Mouse (Mus musculus) ES-E14 (cell line): ENCODE data around the gene Cabp1. TPM values are rescaled to one million over a fixed set of nuclear protein-coding genes. Genes with fewer than 3 reads are reported as not detected.

Source experiments
- DNase-seq: peaks from one replicate; pipeline ENCODE4 v3.0.0-alpha.2; 2013; ENCODE audit warnings: low read depth, low spot score
- H3K27ac ChIP-seq: 2 replicates; pipeline ENCODE4 v1.5.1; 2012; ENCODE audit warnings: low read depth, mild to moderate bottlenecking, low read length, moderate library complexity, mixed read lengths; ENCODE audit not compliant: poor library complexity, insufficient read depth, severe bottlenecking
- H3K36me3 ChIP-seq: 2 replicates; pipeline ENCODE4 v1.6.1; 2012; ENCODE audit warnings: mild to moderate bottlenecking, low read length, moderate library complexity, mixed read lengths; ENCODE audit not compliant: control insufficient read depth, poor library complexity, insufficient read depth, severe bottlenecking
- H3K4me1 ChIP-seq, 2 experiments: fragments of 150-350 bp in 1 of 2; sonication (generic) in 1 of 2; 2 replicates each; pipeline ENCODE4 v1.6.1; 2012; ENCODE audit warnings: low read length in 2 of 2, mild to moderate bottlenecking in 1 of 2, mixed read lengths in 1 of 2; ENCODE audit not compliant: control insufficient read depth in 2 of 2, insufficient read depth in 2 of 2, poor library complexity in 1 of 2
- H3K4me3 ChIP-seq, 2 experiments: fragments of 150-350 bp in 1 of 2; sonication (generic) in 1 of 2; 2 replicates each; pipeline ENCODE4 v1.5.1; 2012; ENCODE audit warnings: low read length in 2 of 2, low read depth in 1 of 2, mild to moderate bottlenecking in 1 of 2, mixed read lengths in 1 of 2; ENCODE audit not compliant: insufficient read depth in 1 of 2, poor library complexity in 1 of 2, severe bottlenecking in 1 of 2
- H3K9ac ChIP-seq: 2 replicates; pipeline ENCODE4 v1.6.1; 2012; ENCODE audit warnings: low read depth, mild to moderate bottlenecking, low read length, mixed read lengths; ENCODE audit not compliant: poor library complexity, insufficient read depth, severe bottlenecking
- H3K9me3 ChIP-seq: fragments of 150-350 bp; sonication (generic); 2 replicates; pipeline ENCODE4 v1.6.1; 2012; ENCODE audit warnings: low read depth, mild to moderate bottlenecking, low read length; ENCODE audit not compliant: control insufficient read depth, insufficient read depth
- CHD2 ChIP-seq: IDR thresholded peaks from 2 replicates; pipeline ENCODE4 v1.6.1; 2014; ENCODE audit warnings: mild to moderate bottlenecking, low read depth, low read length, inconsistent platforms
- HCFC1 ChIP-seq: IDR thresholded peaks from 2 replicates; pipeline ENCODE4 v1.6.1; 2012; ENCODE audit warnings: low read length, inconsistent platforms, borderline replicate concordance; ENCODE audit not compliant: insufficient read depth
- MAFK ChIP-seq: IDR thresholded peaks from 2 replicates; pipeline ENCODE4 v1.6.1; 2014; ENCODE audit warnings: mild to moderate bottlenecking, low read depth, low read length, inconsistent platforms; ENCODE audit not compliant: insufficient read depth
- ZC3H11A ChIP-seq: IDR thresholded peaks from 2 replicates; pipeline ENCODE4 v1.6.1; 2012; ENCODE audit warnings: low read depth, mild to moderate bottlenecking, inconsistent platforms, low read length, borderline replicate concordance
- ZNF384 ChIP-seq: IDR thresholded peaks from 2 replicates; pipeline ENCODE4 v1.6.1; 2012; ENCODE audit warnings: low read depth, low read length, inconsistent platforms
- in situ Hi-C, 2 experiments: fragments of 600-800 bp; cut with MboI; formaldehyde crosslinking; loops; one replicate each; pipeline ENCODE4 v1.15.1; 2025; ENCODE audit warnings: low sequenced_read_pairs in 2 of 2, inconsistent platforms in 1 of 2; ENCODE audit not compliant: unreplicated experiment in 2 of 2
- total RNA-seq: library from RNA; depleted of rRNA; stranded (reverse); fragments of 300-350 nt; gene quantifications from 2 replicates; pipeline ENCODE4 v1.2.3, GENCODE M21; 2012

Gene Cabp1
- total RNA-seq, 1 experiment, result 14.9 TPM

DNA sequence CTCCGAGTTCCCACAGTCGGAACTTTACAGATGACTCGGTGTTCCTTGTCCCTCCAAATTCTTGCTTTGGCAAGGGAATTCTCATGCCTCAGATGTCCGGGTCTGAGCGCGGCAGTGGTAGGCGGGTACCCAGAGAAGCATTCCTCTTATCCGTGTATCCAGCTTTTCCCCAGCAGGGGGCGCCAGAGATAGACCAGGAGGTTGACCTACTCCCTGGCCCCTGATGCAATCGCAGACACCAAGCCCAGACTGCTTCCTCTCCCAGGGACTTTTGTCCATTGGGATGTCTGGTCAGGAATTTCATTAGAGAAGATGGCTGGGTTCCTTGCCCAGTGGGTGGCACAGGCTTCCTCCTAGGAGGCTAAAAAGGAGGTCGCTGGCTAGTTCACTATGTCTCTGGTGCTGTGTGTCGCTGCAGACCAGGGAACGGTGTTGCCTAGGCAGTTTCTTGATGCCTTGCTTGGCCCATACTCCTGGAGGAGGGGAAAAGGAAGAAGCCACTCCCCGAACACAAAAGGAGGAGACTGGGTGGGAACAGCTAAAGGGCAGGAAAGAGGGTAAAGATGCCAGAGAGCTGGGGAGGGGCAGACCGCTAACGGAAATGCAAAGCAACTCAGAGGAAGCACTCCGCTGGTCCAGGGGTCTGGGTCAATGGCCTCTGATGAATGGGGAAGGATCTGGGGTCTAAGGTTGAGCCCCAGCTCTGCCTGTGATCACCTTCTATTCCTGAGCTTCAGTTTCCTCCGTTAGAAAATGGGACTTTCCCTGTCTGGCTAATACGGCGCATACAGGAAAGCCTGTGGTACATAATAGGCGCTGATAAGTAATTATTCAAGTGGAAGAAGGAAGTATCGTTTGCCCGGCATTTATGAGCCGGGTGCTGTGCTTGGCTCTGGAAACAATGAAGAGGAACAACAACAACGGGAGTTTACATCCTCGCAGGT is 6.7 kb downstream of the Cabp1 start:
- peak overlapping the region; percentile 36 to 60 for H3K4me3 ChIP-seq
- in situ Hi-C loops, result no loop called here
- peak overlapping the region; percentile 86 for H3K27ac ChIP-seq
- H3K4me1 ChIP-seq, result peaks cover 6 to 13% of the 10 kb centered on the region in 2 experiments
- no peaks in the 10 kb centered on the region for H3K36me3 ChIP-seq
- no peaks in the 10 kb centered on the region for H3K9me3 ChIP-seq
- DNase-seq, result peak; percentile 98
- TF ChIP-seq HCFC1, result 0 out of 2 replicates have a peak, but pooled peaks have one; percentile 15
- no peak for TF ChIP-seq ZNF384
- 0 out of 2 replicates have a peak, but pooled peaks have one; percentile 18 for TF ChIP-seq ZC3H11A
- peak overlapping the region; percentile 79 for H3K9ac ChIP-seq

DNA sequence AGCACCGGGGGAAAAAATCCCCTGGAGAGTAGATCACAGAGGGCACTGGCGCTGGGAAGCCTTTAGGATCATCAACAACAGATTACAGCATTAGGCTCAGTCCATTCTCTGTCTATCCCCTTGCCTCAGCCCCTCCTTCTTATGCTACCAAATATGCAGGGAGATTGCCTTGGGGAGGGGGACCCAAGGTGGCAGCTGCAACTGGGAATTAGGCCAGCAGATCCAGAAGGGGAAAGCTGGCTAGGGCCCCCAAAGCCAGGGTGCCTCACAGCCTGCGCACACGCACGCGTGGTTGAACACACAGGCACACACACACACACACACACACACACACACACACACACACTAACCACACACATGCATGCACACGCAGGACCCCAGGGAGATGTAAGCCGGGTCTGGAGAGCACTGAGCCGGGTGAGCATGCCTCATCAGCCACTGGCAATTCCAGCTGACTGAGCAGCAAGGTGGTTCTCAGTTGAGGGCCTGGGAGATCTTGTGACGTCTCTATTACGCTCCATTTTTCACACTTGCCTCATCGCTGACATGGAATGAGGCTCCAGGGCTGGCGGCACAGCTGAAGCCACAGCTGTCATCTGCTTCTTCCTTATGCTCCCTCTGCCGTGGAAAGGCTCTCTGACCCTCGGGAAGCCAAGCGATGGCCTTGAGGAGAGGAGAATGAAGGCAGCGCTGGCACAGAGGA is 7.7 kb downstream of the Cabp1 start:
- Histone ChIP-seq H3K4me1 (peaks cover 6 to 15% of the 10 kb centered on the region in 2 experiments), H3K9ac (peak overlapping the region; percentile 62), H3K4me3 (peak overlapping the region; percentile 19 to 55), H3K9me3 (no peaks in the 10 kb centered on the region), H3K27ac (no peak overlapping the region), H3K36me3 (no peaks in the 10 kb centered on the region)
- no peak for TF ChIP-seq MAFK
- TF ChIP-seq CHD2, result no peak
- TF ChIP-seq ZC3H11A, result no peak
- TF ChIP-seq ZNF384, result no peak
- no peak for TF ChIP-seq HCFC1
- DNase-seq, result no peak
- in situ Hi-C loops, result no loop called here

GRCm38 (mm10) chr5:115184726-115185125 is 9.5 kb downstream of the Cabp1 start:
- H3K9ac ChIP-seq, result no peak overlapping the region
- DNase-seq, result no peak
- H3K27ac ChIP-seq, result no peak overlapping the region
- H3K4me1 ChIP-seq, result peaks cover 9 to 27% of the 10 kb centered on the region in 2 experiments
- peak overlapping the region in 1 of 2 experiments; percentile 37; a peak in 2 of 4 replicates for H3K4me3 ChIP-seq
- TF ChIP-seq MAFK (no peak), CHD2 (peak; percentile 82; the same call in 1 of the 2 replicates), ZC3H11A (no peak)
- H3K36me3 ChIP-seq, result no peaks in the 10 kb centered on the region
- in situ Hi-C loops, result no loop called here
- no peaks in the 10 kb centered on the region for H3K9me3 ChIP-seq

- peaks cover 11 to 29% of the 10 kb centered on the region in 2 experiments for H3K4me1 ChIP-seq
- H3K9me3 ChIP-seq, result no peaks in the 10 kb centered on the region
- H3K9ac ChIP-seq, result no peak overlapping the region
- in situ Hi-C loops, result no loop called here
- DNase-seq, result no peak
- no peak for TF ChIP-seq MAFK
- no peak for TF ChIP-seq CHD2
- TF ChIP-seq ZC3H11A, result no peak
- TF ChIP-seq ZNF384, result no peak
- no peak for TF ChIP-seq HCFC1
- H3K36me3 ChIP-seq, result no peaks in the 10 kb centered on the region
- no peak overlapping the region for H3K27ac ChIP-seq
- no peak overlapping the region for H3K4me3 ChIP-seq
Measured at GRCm38 (mm10) chr5:115183482-115183881, 10.7 kb downstream of the Cabp1 start.
